Mouse (Mus musculus) liver, embryonic 13.5 days (tissue): ENCODE results near the gene Rnf39. TPM values are rescaled to one million over a fixed set of nuclear protein-coding genes. Genes with fewer than 3 reads are reported as not detected.
"Not testable (repeated sequence)": the region's sequence is repeated elsewhere in the genome, so short reads cannot be mapped to it uniquely, and the experiment has no call there.

ENCODE experiments used
- ATAC-seq: fragments of 200-750 bp; cut with Nextera tagmentation; 2 replicates; pipeline ENCODE4 v1.8.0; 2017; ENCODE audit warnings: low read depth, mild to moderate bottlenecking, moderate number of reproducible peaks, moderate library complexity
- DNase-seq: peaks from one replicate; pipeline ENCODE4 v3.0.0; 2022
- H3K27ac ChIP-seq: fragments of 300-500 bp; sonication (generic); 2 replicates; pipeline ENCODE4 v1.5.1; 2015; ENCODE audit warnings: moderate library complexity, mild to moderate bottlenecking, inconsistent platforms
- H3K27me3 ChIP-seq: fragments of 300-500 bp; sonication (generic); 2 replicates; pipeline ENCODE4 v1.6.1; 2015; ENCODE audit warnings: mild to moderate bottlenecking, inconsistent platforms
- H3K36me3 ChIP-seq: fragments of 300-500 bp; sonication (generic); 2 replicates; pipeline ENCODE4 v1.6.1; 2015; ENCODE audit warnings: mild to moderate bottlenecking, inconsistent platforms
- H3K4me1 ChIP-seq: fragments of 300-500 bp; sonication (generic); replicated peaks from 2 replicates; pipeline ENCODE4 v1.6.1; 2015; ENCODE audit warnings: inconsistent platforms
- H3K4me2 ChIP-seq: fragments of 300-500 bp; sonication (generic); 2 replicates; pipeline ENCODE4 v1.6.1; 2015; ENCODE audit warnings: inconsistent platforms, mild to moderate bottlenecking, moderate library complexity
- H3K4me3 ChIP-seq: fragments of 300-500 bp; sonication (generic); replicated peaks from 2 replicates; pipeline ENCODE4 v1.5.1; 2015; ENCODE audit warnings: mild to moderate bottlenecking, inconsistent platforms
- H3K9ac ChIP-seq: fragments of 300-500 bp; sonication (generic); 2 replicates; pipeline ENCODE4 v1.6.1; 2015; ENCODE audit warnings: mild to moderate bottlenecking, inconsistent platforms
- H3K9me3 ChIP-seq: fragments of 300-500 bp; sonication (generic); replicated peaks from 2 replicates; pipeline ENCODE4 v1.6.1; 2016; ENCODE audit warnings: inconsistent platforms
- WGBS: fragments of 180-500 bp; shearing (Covaris S2); methylation state at CpG from one replicate; pipeline ENCODE4 v1.1.7; 2015; ENCODE audit not compliant: insufficient replicate concordance; 5-methylcytosine and 5-hydroxymethylcytosine counted together
- polyA plus RNA-seq: library from polyadenylated mRNA; unstranded; fragments of >200 nt; fragmentation: Nextera tagmentation; extraction: Ambion mirVana; gene quantifications from 2 replicates; pipeline ENCODE4 v1.2.1, GENCODE M21; 2015

Rnf39 gene
- polyA plus RNA-seq, 1 experiment from 2014 or later = not detected

DNA sequence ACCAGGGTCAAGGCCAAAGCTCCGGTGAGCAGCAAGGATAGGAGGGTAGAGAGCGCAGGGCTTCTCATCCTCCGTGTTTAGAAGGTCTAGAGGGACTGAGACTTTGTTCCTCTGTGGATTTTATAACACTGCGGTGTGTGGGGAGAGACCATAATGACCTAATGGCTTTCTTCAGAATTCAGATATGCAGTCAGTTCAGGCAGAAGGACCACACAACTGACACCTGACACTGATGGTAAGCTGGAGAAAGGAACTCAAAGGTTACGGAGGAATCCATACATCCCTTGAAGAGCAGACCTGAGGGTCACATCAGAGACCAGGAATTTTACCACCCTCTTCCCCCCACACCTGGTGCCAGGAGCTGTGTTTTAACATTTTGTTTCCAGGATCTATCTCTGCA lies 46.7 kb downstream of the Rnf39 start, which contains the start of gene H2-M5:
Gene H2-M5 (minus strand): TSS at position 101 of the 400 bp plus-strand sequence.
- no peaks in the 10 kb centered on the region for H3K9me3 ChIP-seq
- H3K4me1 ChIP-seq = no peaks in the 10 kb centered on the region
- WGBS = 31% methylated on average over 5 of the region's 5 CpGs
- no peak within 1 kb of the TSS for H3K27ac ChIP-seq
- ATAC-seq (no peak), DNase-seq (no peak)
- peaks cover 42% of the 10 kb centered on the region for H3K27me3 ChIP-seq
- no peak within 1 kb of the TSS for H3K4me2 ChIP-seq
- H3K9ac ChIP-seq = no peak within 1 kb of the TSS
- H3K4me3 ChIP-seq = no peak within 1 kb of the TSS
- no peaks in the 10 kb centered on the region for H3K36me3 ChIP-seq

DNA sequence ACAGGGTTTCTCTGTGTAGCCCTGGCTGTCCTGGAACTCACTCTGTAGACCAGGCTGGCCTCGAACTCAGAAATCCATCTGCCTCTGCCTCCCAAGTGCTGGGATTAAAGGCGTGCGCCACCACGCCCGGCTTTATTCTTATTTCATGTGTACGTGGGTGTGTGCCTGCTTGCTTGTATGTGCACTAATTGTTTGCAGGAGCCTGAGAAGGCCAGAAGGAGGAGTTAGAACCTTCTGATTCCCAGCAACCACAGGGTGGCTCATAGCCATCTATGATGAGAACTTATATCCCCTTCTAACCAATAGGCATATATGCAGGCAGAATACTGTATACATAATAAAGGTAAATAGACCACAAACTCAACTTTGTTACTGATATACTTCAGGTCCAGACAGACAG lies 47.9 kb downstream of the Rnf39 start:
- not testable (repeated sequence) for DNase-seq, ATAC-seq, H3K4me1 ChIP-seq, H3K27ac ChIP-seq, H3K9me3 ChIP-seq, H3K4me3 ChIP-seq, H3K4me2 ChIP-seq, H3K36me3 ChIP-seq, H3K9ac ChIP-seq
- H3K27me3 ChIP-seq = peaks cover 38% of the 10 kb centered on the region
- WGBS = 79% methylated on average over 6 of the region's 6 CpGs

DNA sequence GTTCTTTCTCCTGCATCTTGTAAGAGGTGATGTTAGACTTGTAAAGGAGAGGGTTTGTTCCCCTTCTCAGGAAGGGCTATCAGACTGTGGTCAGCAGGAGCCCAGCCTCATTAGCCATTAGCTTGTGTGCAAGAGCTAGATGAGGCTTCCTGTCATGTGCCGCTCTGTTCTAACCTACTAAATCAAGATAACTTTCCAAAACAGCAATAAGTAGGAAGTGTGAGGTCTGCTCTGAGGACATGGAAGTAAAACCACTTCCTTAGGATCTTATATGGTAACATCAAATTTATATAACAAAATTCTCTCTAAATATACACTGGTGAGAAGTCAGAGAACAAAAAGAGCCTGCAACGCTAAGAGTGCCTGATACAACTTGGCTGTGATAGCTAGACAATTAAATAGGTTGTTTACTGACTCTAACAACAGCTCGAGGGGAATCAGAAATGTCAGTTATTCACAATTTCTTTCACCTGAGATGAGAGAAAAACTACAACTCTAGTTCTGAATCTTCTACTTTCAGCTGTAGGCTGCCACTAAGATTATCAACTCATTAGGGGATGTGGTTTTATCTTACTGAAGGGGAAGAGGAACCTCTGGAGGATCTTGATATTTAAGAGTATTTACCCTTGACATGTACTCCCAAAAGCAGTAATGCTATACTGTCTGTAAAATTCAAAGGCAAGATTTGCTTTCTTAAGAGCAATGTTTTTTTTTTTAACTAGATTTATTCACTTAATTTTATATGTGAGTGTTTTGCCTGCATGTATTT lies 49.8 kb downstream of the Rnf39 start:
- Histone ChIP-seq H3K4me2 (no peak overlapping the region), H3K4me3 (no peak overlapping the region), H3K9me3 (no peaks in the 10 kb centered on the region), H3K36me3 (no peaks in the 10 kb centered on the region), H3K9ac (no peak overlapping the region), H3K4me1 (no peaks in the 10 kb centered on the region), H3K27me3 (peaks cover 25% of the 10 kb centered on the region), H3K27ac (no peak overlapping the region)
- WGBS = 11% methylated on average over 3 of the region's 3 CpGs
- DNase-seq (no peak), ATAC-seq (no peak)

DNA sequence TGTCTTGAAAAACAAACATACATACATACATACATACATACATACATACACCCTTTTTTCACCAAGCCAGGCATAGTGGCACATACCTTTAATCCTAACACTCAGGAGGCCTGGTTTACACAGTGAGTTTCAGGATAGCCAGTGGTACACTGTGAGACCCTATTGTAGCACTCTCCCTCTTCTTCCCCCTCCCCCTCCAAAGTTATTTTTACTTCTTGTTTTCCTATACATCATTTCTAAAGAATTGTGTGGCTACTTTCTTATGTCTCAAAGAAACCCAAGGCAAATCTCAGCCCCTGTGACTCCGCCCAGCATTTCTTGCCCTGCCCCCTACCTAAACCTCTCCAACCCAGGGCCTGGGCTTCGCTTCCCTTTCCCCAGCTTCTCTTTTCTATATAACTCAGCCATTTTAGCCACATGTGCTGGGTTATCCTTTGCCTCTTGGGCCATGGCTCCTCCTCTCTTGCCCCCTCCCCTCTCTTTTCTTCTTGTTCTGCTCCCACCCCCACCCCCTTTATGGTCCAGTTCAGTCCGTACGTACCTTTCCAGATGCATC lies 51.1 kb downstream of the Rnf39 start:
- ATAC-seq (no peak), DNase-seq (no peak)
- Histone ChIP-seq H3K4me3 (no peak overlapping the region), H3K27me3 (peaks cover 12% of the 10 kb centered on the region), H3K36me3 (no peaks in the 10 kb centered on the region), H3K4me1 (no peaks in the 10 kb centered on the region), H3K9me3 (no peaks in the 10 kb centered on the region), H3K27ac (no peak overlapping the region), H3K9ac (no peak overlapping the region), H3K4me2 (no peak overlapping the region)
- 58% methylated on average over 4 of the region's 4 CpGs for WGBS

DNA sequence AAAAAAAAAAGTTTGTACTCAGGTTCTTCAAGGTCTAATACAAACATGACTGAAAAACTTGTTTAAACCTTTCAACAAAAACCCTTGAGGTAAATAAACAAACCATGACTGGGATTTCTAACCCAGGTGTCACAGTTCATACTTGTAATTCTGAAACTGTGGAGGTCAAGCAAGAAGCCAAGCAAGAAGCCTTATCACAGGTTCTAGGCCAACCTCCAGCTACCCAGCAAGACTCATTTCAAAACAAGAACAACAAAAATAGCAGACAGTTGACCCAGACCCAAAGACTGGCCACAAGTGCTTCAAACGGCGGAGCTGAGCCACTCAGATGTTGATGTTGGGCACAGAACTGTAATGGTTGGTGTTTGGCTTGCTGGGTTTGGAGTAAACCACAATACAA lies 51.8 kb downstream of the Rnf39 start:
- Histone ChIP-seq H3K4me1 (no peaks in the 10 kb centered on the region), H3K4me3 (no peak overlapping the region), H3K27me3 (peaks cover 5% of the 10 kb centered on the region), H3K9me3 (no peaks in the 10 kb centered on the region), H3K36me3 (no peaks in the 10 kb centered on the region), H3K27ac (no peak overlapping the region), H3K4me2 (no peak overlapping the region), H3K9ac (no peak overlapping the region)
- WGBS = 64% methylated on average over 2 of the region's 2 CpGs
- ATAC-seq (no peak), DNase-seq (no peak)

DNA sequence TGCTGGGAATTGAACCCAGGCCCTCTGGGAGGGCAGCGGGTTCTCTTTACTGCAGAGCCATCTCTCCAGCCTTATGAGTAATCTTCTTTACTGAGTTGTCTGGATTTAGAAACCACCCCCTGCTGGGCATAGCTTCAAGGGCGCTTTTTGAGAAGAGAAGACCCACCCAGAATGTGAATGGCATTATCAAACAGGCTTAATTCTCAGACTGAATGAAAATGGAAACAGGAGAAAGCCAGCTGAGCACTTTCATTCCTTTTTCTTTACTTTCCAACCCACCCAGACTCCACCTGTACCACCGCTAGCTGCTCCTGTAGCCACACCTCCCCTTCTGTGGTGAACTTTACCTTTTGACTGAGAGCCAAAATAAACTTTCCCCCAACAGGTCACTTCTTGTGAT lies 52.7 kb downstream of the Rnf39 start:
- no peak for ATAC-seq
- H3K4me1 ChIP-seq = no peaks in the 10 kb centered on the region
- H3K36me3 ChIP-seq = no peaks in the 10 kb centered on the region
- H3K27ac ChIP-seq = no peak overlapping the region
- no peaks in the 10 kb centered on the region for H3K9me3 ChIP-seq
- DNase-seq = no peak
- H3K4me3 ChIP-seq = no peak overlapping the region
- no peak overlapping the region for H3K4me2 ChIP-seq
- WGBS = 61% methylated on average over 3 of the region's 3 CpGs
- H3K9ac ChIP-seq = no peak overlapping the region
- H3K27me3 ChIP-seq = no peaks in the 10 kb centered on the region

DNA sequence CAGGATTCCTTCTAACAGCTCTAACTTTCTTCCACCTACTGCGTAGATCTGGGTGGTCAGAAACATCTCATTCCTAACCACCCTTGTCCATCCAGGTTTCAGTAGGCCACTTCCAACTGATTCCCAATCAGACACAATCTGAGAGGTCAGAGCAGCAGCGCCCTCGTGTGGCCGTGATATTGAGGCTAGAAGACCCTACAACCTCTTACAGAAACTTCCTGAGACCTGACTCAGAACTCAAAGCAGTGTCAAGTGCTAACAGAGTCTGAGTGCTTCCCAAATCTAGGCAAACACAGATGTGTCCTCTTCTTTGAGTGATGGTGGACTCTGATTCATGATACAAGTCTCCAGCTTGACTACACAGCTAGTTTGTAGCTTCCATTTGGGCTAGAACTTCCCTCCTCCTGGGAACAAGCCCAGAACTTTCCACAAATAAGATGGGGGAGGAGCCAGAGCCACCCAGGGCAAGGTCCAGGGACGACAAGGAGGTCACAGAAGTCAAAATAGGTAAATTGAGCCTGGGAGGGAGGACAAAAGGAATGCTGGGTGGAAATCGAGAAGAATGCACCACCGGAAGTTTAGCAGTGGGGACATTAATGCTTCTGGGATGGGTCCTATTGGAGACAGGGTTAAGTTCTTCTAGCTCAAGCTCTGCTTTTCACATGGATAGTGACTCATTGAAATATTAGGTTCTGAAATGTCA lies 54.5 kb downstream of the Rnf39 start:
- no peak for DNase-seq
- no peak for ATAC-seq
- no peak overlapping the region for H3K4me3 ChIP-seq

More for the DNA sequence above, 54.5 kb downstream of the Rnf39 start:
- Histone ChIP-seq H3K36me3 (no peaks in the 10 kb centered on the region), H3K4me2 (no peak overlapping the region), H3K9ac (no peak overlapping the region), H3K27ac (no peak overlapping the region), H3K9me3 (no peaks in the 10 kb centered on the region), H3K27me3 (peaks cover 3% of the 10 kb centered on the region; the same call in 1 of the 2 replicates), H3K4me1 (no peaks in the 10 kb centered on the region)
- 21% methylated on average over 7 of the region's 7 CpGs for WGBS

Other genes starting within 250 kb of the Rnf39 start
- not detected in 2 replicates for gene H2-M10.5, start 170.0 kb upstream of the Rnf39 start, polyA plus RNA-seq
- not detected in 2 replicates for gene H2-M10.6, start 130.7 kb upstream of the Rnf39 start, polyA plus RNA-seq
- 12.1 and 12.4 TPM in 2 replicates for gene Trim26, start 105.8 kb upstream of the Rnf39 start, polyA plus RNA-seq
- 0.22 and 0.34 TPM in 2 replicates for gene Trim15, start 75.7 kb upstream of the Rnf39 start, polyA plus RNA-seq
- 286 and 323 TPM in 2 replicates for gene Trim10, start 73.3 kb upstream of the Rnf39 start, polyA plus RNA-seq
- 0.17 TPM in 1 of 2 replicates, not detected in the other for gene Trim40, start 52.8 kb upstream of the Rnf39 start, polyA plus RNA-seq
- 0.09 TPM in 1 of 2 replicates, not detected in the other for gene Trim31, start 44.8 kb upstream of the Rnf39 start, polyA plus RNA-seq
- 38.7 and 40.1 TPM in 2 replicates for gene Ppp1r11, start 8.8 kb downstream of the Rnf39 start, polyA plus RNA-seq
- gene Znrd1, start 15.6 kb downstream of the Rnf39 start, polyA plus RNA-seq = 31.7 and 31.8 TPM in 2 replicates
- gene Znrd1as, start 15.7 kb downstream of the Rnf39 start, polyA plus RNA-seq = 3.5 and 4.8 TPM in 2 replicates
- gene 2410137M14Rik, start 38.3 kb downstream of the Rnf39 start, polyA plus RNA-seq = not detected in 2 replicates
- gene H2-M5, start 46.6 kb downstream of the Rnf39 start, polyA plus RNA-seq = not detected in 2 replicates
- 4.6 TPM in 2 replicates for gene Zfp57, start 58.2 kb downstream of the Rnf39 start, polyA plus RNA-seq
- gene Mog, start 80.5 kb downstream of the Rnf39 start, polyA plus RNA-seq = not detected in 2 replicates
- gene Gabbr1, start 103.0 kb downstream of the Rnf39 start, polyA plus RNA-seq = 0.43 and 0.51 TPM in 2 replicates
- not detected in 2 replicates for gene Olfr90, start 145.6 kb downstream of the Rnf39 start, polyA plus RNA-seq
- gene Olfr91, start 155.4 kb downstream of the Rnf39 start, polyA plus RNA-seq = not detected in 2 replicates
- not detected in 2 replicates for gene Olfr92, start 177.2 kb downstream of the Rnf39 start, polyA plus RNA-seq
- gene Olfr93, start 218.6 kb downstream of the Rnf39 start, polyA plus RNA-seq = not detected in 2 replicates